Mouse (Mus musculus): Measurements from ENCODE around the gene Trim47. TPM values are rescaled to one million over a fixed set of nuclear protein-coding genes. Genes with fewer than 3 reads are reported as not detected.
A peak's percentile ranks its signal among the peaks of the same experiment; 100 is the strongest.

Gene Trim47
- polyA plus RNA-seq, 1 experiment: 5.3 TPM

GRCm38 (mm10) chr11:116117241-116117640, 9.8 kb downstream of the Trim47 start:
- TF ChIP-seq CTCF (IDR thresholded peaks at IDR 0.05; ENCODE audit: borderline replicate concordance, extremely low read depth, insufficient read depth, insufficient read length): no peak

GRCm38 (mm10) chr11:116111611-116112203, 15.3 kb downstream of the Trim47 start:
- TF ChIP-seq CTCF (IDR thresholded peaks at IDR 0.05; ENCODE audit: borderline replicate concordance, extremely low read depth, insufficient read depth, insufficient read length) (no peak), POLR2A (IDR thresholded peaks at IDR 0.05; ENCODE audit: borderline replicate concordance, extremely low read depth, insufficient read depth, insufficient read length, poor library complexity, severe bottlenecking) (no peak)
- DNase-seq (ENCODE audit: low read depth): no peak

More at GRCm38 (mm10) chr11:116117241-116117640, 9.8 kb downstream of the Trim47 start:
- DNase-seq (ENCODE audit: low read depth): no peak

- no peak for DNase-seq (ENCODE audit: low read depth)
- no peak for TF ChIP-seq POLR2A (IDR thresholded peaks at IDR 0.05; ENCODE audit: borderline replicate concordance, extremely low read depth, insufficient read depth, insufficient read length, poor library complexity, severe bottlenecking)
- 0 out of 2 replicates have a peak, but pooled peaks have one; percentile 4 for TF ChIP-seq CTCF (IDR thresholded peaks at IDR 0.05; ENCODE audit: borderline replicate concordance, extremely low read depth, insufficient read depth, insufficient read length)
Observed at GRCm38 (mm10) chr11:116111067-116111466, 15.9 kb downstream of the Trim47 start.

- TF ChIP-seq CTCF (IDR thresholded peaks at IDR 0.05; ENCODE audit: borderline replicate concordance, extremely low read depth, insufficient read depth, insufficient read length) (no peak), POLR2A (IDR thresholded peaks at IDR 0.05; ENCODE audit: borderline replicate concordance, extremely low read depth, insufficient read depth, insufficient read length, poor library complexity, severe bottlenecking) (no peak)
- no peak for DNase-seq (ENCODE audit: low read depth)
Observed at GRCm38 (mm10) chr11:116110540-116110939, 16.5 kb downstream of the Trim47 start.

- TF ChIP-seq POLR2A (IDR thresholded peaks at IDR 0.05; ENCODE audit: borderline replicate concordance, extremely low read depth, insufficient read depth, insufficient read length, poor library complexity, severe bottlenecking) (no peak), CTCF (IDR thresholded peaks at IDR 0.05; ENCODE audit: borderline replicate concordance, extremely low read depth, insufficient read depth, insufficient read length) (no peak)
Observed at GRCm38 (mm10) chr11:116110131-116110530, 16.9 kb downstream of the Trim47 start.

GRCm38 (mm10) chr11:116109441-116110081, 17.4 kb downstream of the Trim47 start:
- DNase-seq (ENCODE audit: low read depth): no peak
- no peak for TF ChIP-seq POLR2A (IDR thresholded peaks at IDR 0.05; ENCODE audit: borderline replicate concordance, extremely low read depth, insufficient read depth, insufficient read length, poor library complexity, severe bottlenecking)
- TF ChIP-seq CTCF (IDR thresholded peaks at IDR 0.05; ENCODE audit: borderline replicate concordance, extremely low read depth, insufficient read depth, insufficient read length): no peak

More at GRCm38 (mm10) chr11:116110131-116110530, 16.9 kb downstream of the Trim47 start:
- DNase-seq (ENCODE audit: low read depth): no peak

- TF ChIP-seq POLR2A (IDR thresholded peaks at IDR 0.05; ENCODE audit: borderline replicate concordance, extremely low read depth, insufficient read depth, insufficient read length, poor library complexity, severe bottlenecking) (no peak), CTCF (IDR thresholded peaks at IDR 0.05; ENCODE audit: borderline replicate concordance, extremely low read depth, insufficient read depth, insufficient read length) (no peak)
- no peak for DNase-seq (ENCODE audit: low read depth)
Observed at GRCm38 (mm10) chr11:116108464-116109137, 18.4 kb downstream of the Trim47 start.

- no peak for DNase-seq (ENCODE audit: low read depth)
- TF ChIP-seq POLR2A (IDR thresholded peaks at IDR 0.05; ENCODE audit: borderline replicate concordance, extremely low read depth, insufficient read depth, insufficient read length, poor library complexity, severe bottlenecking): no peak
- TF ChIP-seq CTCF (IDR thresholded peaks at IDR 0.05; ENCODE audit: borderline replicate concordance, extremely low read depth, insufficient read depth, insufficient read length): no peak
Observed at GRCm38 (mm10) chr11:116107777-116108285, 19.2 kb downstream of the Trim47 start.

GRCm38 (mm10) chr11:116106963-116107776, 19.8 kb downstream of the Trim47 start:
- DNase-seq (ENCODE audit: low read depth): no peak
- TF ChIP-seq POLR2A (IDR thresholded peaks at IDR 0.05; ENCODE audit: borderline replicate concordance, extremely low read depth, insufficient read depth, insufficient read length, poor library complexity, severe bottlenecking) (no peak), CTCF (IDR thresholded peaks at IDR 0.05; ENCODE audit: borderline replicate concordance, extremely low read depth, insufficient read depth, insufficient read length) (0 out of 2 replicates have a peak, but pooled peaks have one; percentile 0)

GRCm38 (mm10) chr11:116106154-116106962, 20.7 kb downstream of the Trim47 start:
- no peak for DNase-seq (ENCODE audit: low read depth)
- TF ChIP-seq POLR2A (IDR thresholded peaks at IDR 0.05; ENCODE audit: borderline replicate concordance, extremely low read depth, insufficient read depth, insufficient read length, poor library complexity, severe bottlenecking) (no peak), CTCF (IDR thresholded peaks at IDR 0.05; ENCODE audit: borderline replicate concordance, extremely low read depth, insufficient read depth, insufficient read length) (no peak)
